Mouse (Mus musculus): Measurements from ENCODE around the gene Kcnk4.

GRCm38 (mm10) chr19:6983621-6984020 lies 49.3 kb upstream of the Kcnk4 start:
- TF ChIP-seq CTCF (IDR thresholded peaks at IDR 0.05; ENCODE audit: low read depth, low read length) (no peak), POLR2AphosphoS5 (IDR thresholded peaks at IDR 0.05; ENCODE audit: insufficient replicate concordance, low read depth, low read length) (no peak), TAL1 (conservative IDR thresholded peaks at IDR 0.05; ENCODE audit: low read depth, low read length) (no peak)
